Mouse (Mus musculus) MEL (cell line): ENCODE results near the gene Smad6. TPM values are rescaled to one million over a fixed set of nuclear protein-coding genes. Genes with fewer than 3 reads are reported as not detected.

Source experiments
- DNase-seq: peaks from one replicate; pipeline ENCODE4 v3.0.0; 2011; ENCODE audit warnings: low read depth, low spot score
- H3K27ac ChIP-seq: 2 replicates; pipeline ENCODE4 v1.5.1; 2012; ENCODE audit warnings: low read depth, mild to moderate bottlenecking, control low read depth, low read length, moderate library complexity; ENCODE audit not compliant: control insufficient read depth
- H3K27me3 ChIP-seq, 2 experiments: fragments of 150-350 bp in 1 of 2; sonication (generic) in 1 of 2; 2 replicates each; pipeline ENCODE4 v1.6.1; 2012; ENCODE audit warnings: low read length in 2 of 2, mild to moderate bottlenecking in 2 of 2, improper control_type of control experiment in 1 of 2, moderate library complexity in 1 of 2; ENCODE audit not compliant: insufficient read depth in 2 of 2, control insufficient read depth in 1 of 2
- H3K36me3 ChIP-seq, 2 experiments: 2 replicates each; pipeline ENCODE4 v1.6.1; 2012 to 2014; ENCODE audit warnings: low read length in 2 of 2, improper control_type of control experiment in 1 of 2, inconsistent platforms in 1 of 2, mild to moderate bottlenecking in 1 of 2; ENCODE audit not compliant: insufficient read depth in 2 of 2, control insufficient read depth in 1 of 2
- H3K4me1 ChIP-seq, 2 experiments: fragments of 150-350 bp in 1 of 2; sonication (generic) in 1 of 2; 2 replicates each; pipeline ENCODE4 v1.6.1; 2012; ENCODE audit warnings: low read length in 2 of 2, improper control_type of control experiment in 1 of 2, mild to moderate bottlenecking in 1 of 2; ENCODE audit not compliant: insufficient read depth in 2 of 2, control insufficient read depth in 1 of 2
- H3K4me3 ChIP-seq, 2 experiments: fragments of 150-350 bp in 1 of 2; sonication (generic) in 1 of 2; 2 replicates each; pipeline ENCODE4 v1.5.1; 2012; ENCODE audit warnings: low read depth in 2 of 2, low read length in 2 of 2, mild to moderate bottlenecking in 2 of 2, moderate library complexity in 2 of 2, control low read depth in 1 of 2, improper control_type of control experiment in 1 of 2; ENCODE audit not compliant: control insufficient read depth in 1 of 2, insufficient read depth in 1 of 2
- H3K79me2 ChIP-seq: 2 replicates; pipeline ENCODE4 v1.6.1; 2012; ENCODE audit warnings: mild to moderate bottlenecking, low read length, moderate library complexity; ENCODE audit not compliant: control insufficient read depth, poor library complexity, insufficient read depth
- H3K9ac ChIP-seq: 2 replicates; pipeline ENCODE4 v1.6.1; 2012; ENCODE audit warnings: low read depth, mild to moderate bottlenecking, control low read depth, low read length, moderate library complexity; ENCODE audit not compliant: control insufficient read depth, poor library complexity, severe bottlenecking
- H3K9me3 ChIP-seq: fragments of 150-350 bp; sonication (generic); replicated peaks from 2 replicates; pipeline ENCODE4 v1.6.1; 2012; ENCODE audit warnings: mild to moderate bottlenecking, low read length, improper control_type of control experiment, moderate library complexity; ENCODE audit not compliant: insufficient read depth
- CHD1 ChIP-seq: IDR thresholded peaks from 2 replicates; pipeline ENCODE4 v1.6.1; 2012; ENCODE audit warnings: low read depth, mild to moderate bottlenecking, inconsistent platforms, low read length, improper control_type of control experiment
- CTCF ChIP-seq, 3 experiments: IDR thresholded peaks in 2 of 3; conservative IDR thresholded peaks in 1 of 3; 2 replicates each; pipeline ENCODE4 v1.5.1; 2011 to 2012; ENCODE audit warnings: low read length in 3 of 3, low read depth in 2 of 3, mild to moderate bottlenecking in 2 of 3, improper control_type of control experiment in 1 of 3, inconsistent platforms in 1 of 3, mixed read lengths in 1 of 3, moderate library complexity in 1 of 3; ENCODE audit not compliant: control insufficient read depth in 1 of 3, insufficient read depth in 1 of 3, poor library complexity in 1 of 3, severe bottlenecking in 1 of 3
- ELF1 ChIP-seq: IDR thresholded peaks from 2 replicates; pipeline ENCODE4 v1.6.1; 2014; ENCODE audit warnings: low read depth, mild to moderate bottlenecking, inconsistent platforms, low read length, improper control_type of control experiment, moderate library complexity
- GABPA ChIP-seq: IDR thresholded peaks from 2 replicates; pipeline ENCODE4 v1.6.1; 2012; ENCODE audit warnings: low read depth, mild to moderate bottlenecking, inconsistent platforms, low read length, improper control_type of control experiment, moderate library complexity
- GATA1 ChIP-seq: IDR thresholded peaks from 2 replicates; pipeline ENCODE4 v1.6.1; 2011; ENCODE audit warnings: low read depth, low read length, improper control_type of control experiment
- HCFC1 ChIP-seq: IDR thresholded peaks from 2 replicates; pipeline ENCODE4 v1.6.1; 2012; ENCODE audit warnings: low read depth, mild to moderate bottlenecking, inconsistent platforms, low read length, improper control_type of control experiment, moderate library complexity
- MAX ChIP-seq: IDR thresholded peaks from 2 replicates; pipeline ENCODE4 v1.6.1; 2011; ENCODE audit warnings: low read length, improper control_type of control experiment
- MAZ ChIP-seq: IDR thresholded peaks from 2 replicates; pipeline ENCODE4 v1.6.1; 2012; ENCODE audit warnings: low read depth, mild to moderate bottlenecking, inconsistent platforms, low read length, improper control_type of control experiment
- NELFE ChIP-seq: IDR thresholded peaks from 2 replicates; pipeline ENCODE4 v1.6.1; 2011; ENCODE audit warnings: low read depth, low read length, improper control_type of control experiment
- NRF1 ChIP-seq: IDR thresholded peaks from 2 replicates; pipeline ENCODE4 v1.6.1; 2014; ENCODE audit warnings: low read depth, mild to moderate bottlenecking, inconsistent platforms, low read length, improper control_type of control experiment, moderate library complexity; ENCODE audit not compliant: poor library complexity, insufficient read depth, severe bottlenecking
- POLR2AphosphoS2 ChIP-seq: IDR thresholded peaks from 2 replicates; pipeline ENCODE4 v1.6.1; 2011; ENCODE audit warnings: low read length, improper control_type of control experiment
- POLR2AphosphoS5 ChIP-seq: IDR thresholded peaks from 2 replicates; pipeline ENCODE4 v1.6.1; 2012; ENCODE audit warnings: low read depth, borderline replicate concordance, mild to moderate bottlenecking, inconsistent platforms, low read length, moderate library complexity, mixed read lengths
- SIN3A ChIP-seq: IDR thresholded peaks from 2 replicates; pipeline ENCODE4 v1.6.1; 2012; ENCODE audit warnings: low read length, improper control_type of control experiment, inconsistent platforms
- SMC3 ChIP-seq: IDR thresholded peaks from 2 replicates; pipeline ENCODE4 v1.6.1; 2011; ENCODE audit warnings: low read depth, low read length, improper control_type of control experiment
- TBP ChIP-seq: IDR thresholded peaks from 2 replicates; pipeline ENCODE4 v1.8.0; 2011; ENCODE audit warnings: low read depth, low read length, improper control_type of control experiment
- USF2 ChIP-seq, 2 experiments: IDR thresholded peaks; 2 replicates each; pipeline ENCODE4 v1.6.1; 2011 to 2012; ENCODE audit warnings: improper control_type of control experiment in 2 of 2, low read length in 2 of 2, borderline replicate concordance in 1 of 2, inconsistent platforms in 1 of 2, low read depth in 1 of 2, mild to moderate bottlenecking in 1 of 2; ENCODE audit not compliant: insufficient read depth in 1 of 2
- ZKSCAN1 ChIP-seq: IDR thresholded peaks from 2 replicates; pipeline ENCODE4 v1.6.1; 2012; ENCODE audit warnings: low read depth, mild to moderate bottlenecking, inconsistent platforms, low read length, improper control_type of control experiment, moderate library complexity
- ZNF384 ChIP-seq: IDR thresholded peaks from 2 replicates; pipeline ENCODE4 v1.6.1; 2012; ENCODE audit warnings: low read depth, mild to moderate bottlenecking, inconsistent platforms, low read length, improper control_type of control experiment
- polyA plus RNA-seq, 2 experiments: library from polyadenylated mRNA; stranded (reverse) in 1 of 2; unstranded in 1 of 2; fragments of >175 nt in 1 of 2; fragments of >200 nt in 1 of 2; gene quantifications; 2 replicates each; pipeline versions ENCODE4 v1.2.1 to v1.2.4; 2012; ENCODE audit warnings: low replicate concordance in 2 of 2, low read depth in 1 of 2; ENCODE audit not compliant: insufficient read length in 2 of 2, insufficient read depth in 1 of 2, missing spikeins in 1 of 2
- total RNA-seq: library from RNA; depleted of rRNA; stranded (reverse); fragments of 300-350 nt; gene quantifications from 2 replicates; pipeline ENCODE4 v1.2.3, GENCODE M21; 2012

The Smad6 gene
- total and polyA plus RNA-seq, 3 experiments, result 2.2 to 3.9 TPM; not detected in 1

GRCm38 (mm10) chr9:63993256-63993655, 28.6 kb downstream of the Smad6 start:
- H3K4me3 ChIP-seq, result no peak overlapping the region
- H3K4me1 ChIP-seq, result peaks cover 5 to 19% of the 10 kb centered on the region in 2 experiments
- no peaks in the 10 kb centered on the region for H3K79me2 ChIP-seq
- H3K36me3 ChIP-seq, result peaks cover 0 to 13% of the 10 kb centered on the region in 2 experiments; a peak in 2 of 4 replicates
- no peaks in the 10 kb centered on the region for H3K27me3 ChIP-seq
- TF ChIP-seq ZNF384 (peak; percentile 55; the same call in 1 of the 2 replicates), SIN3A (no peak)
- TF ChIP-seq, all 39 proteins: peak for 1
- Histone ChIP-seq H3K9ac (no peak overlapping the region), H3K27ac (no peak overlapping the region), H3K9me3 (no peaks in the 10 kb centered on the region)
- no peak for DNase-seq

DNA sequence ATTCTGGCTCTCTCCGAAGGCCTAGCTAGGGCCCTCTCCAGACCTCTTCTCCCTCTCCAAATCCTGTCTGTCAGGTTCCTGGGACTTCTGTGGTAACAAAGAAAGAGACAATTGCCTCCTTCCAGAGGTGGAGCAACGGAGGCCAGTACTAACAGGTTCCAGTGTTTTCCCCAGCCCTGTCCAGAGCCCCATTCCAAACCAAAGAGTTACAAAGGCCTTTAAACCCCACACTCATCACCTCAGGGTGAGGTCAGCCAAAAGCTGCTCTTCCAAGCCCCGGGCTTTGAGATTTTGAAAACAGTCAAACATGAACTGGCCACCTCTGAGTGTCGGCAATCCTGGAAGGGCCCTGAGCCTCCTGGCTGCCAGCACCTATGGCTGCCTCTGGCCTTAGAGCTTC, 29.1 kb downstream of the Smad6 start:
- H3K79me2 ChIP-seq, result no peaks in the 10 kb centered on the region
- no peaks in the 10 kb centered on the region for H3K9me3 ChIP-seq
- no peak overlapping the region for H3K4me3 ChIP-seq
- peaks cover 0 to 13% of the 10 kb centered on the region in 2 experiments; a peak in 2 of 4 replicates for H3K36me3 ChIP-seq
- no peak overlapping the region for H3K9ac ChIP-seq
- no peak overlapping the region for H3K27ac ChIP-seq
- H3K27me3 ChIP-seq, result no peaks in the 10 kb centered on the region
- TF ChIP-seq POLR2AphosphoS5, result no peak
- TF ChIP-seq ELF1, result no peak
- TF ChIP-seq NELFE, result no peak
- no peak for TF ChIP-seq HCFC1
- TF ChIP-seq SMC3, result no peak
- TF ChIP-seq GABPA, result no peak
- no peak for TF ChIP-seq CHD1
- TF ChIP-seq TBP, result no peak
- TF ChIP-seq NRF1, result no peak
- TF ChIP-seq CTCF (IDR thresholded peaks at IDR 0.05 in 2 of 3, conservative IDR thresholded peaks at IDR 0.05 in 1 of 3; ENCODE audit: control insufficient read depth in 1 of 3, insufficient read depth in 1 of 3, low read depth in 2 of 3, low read length in 3 of 3, poor library complexity in 1 of 3, severe bottlenecking in 1 of 3), result no peak
- TF ChIP-seq MAX, result no peak
- no peak for TF ChIP-seq ZNF384
- no peak for TF ChIP-seq GATA1
- no peak for DNase-seq
- peaks cover 5 to 21% of the 10 kb centered on the region in 2 experiments for H3K4me1 ChIP-seq

DNA sequence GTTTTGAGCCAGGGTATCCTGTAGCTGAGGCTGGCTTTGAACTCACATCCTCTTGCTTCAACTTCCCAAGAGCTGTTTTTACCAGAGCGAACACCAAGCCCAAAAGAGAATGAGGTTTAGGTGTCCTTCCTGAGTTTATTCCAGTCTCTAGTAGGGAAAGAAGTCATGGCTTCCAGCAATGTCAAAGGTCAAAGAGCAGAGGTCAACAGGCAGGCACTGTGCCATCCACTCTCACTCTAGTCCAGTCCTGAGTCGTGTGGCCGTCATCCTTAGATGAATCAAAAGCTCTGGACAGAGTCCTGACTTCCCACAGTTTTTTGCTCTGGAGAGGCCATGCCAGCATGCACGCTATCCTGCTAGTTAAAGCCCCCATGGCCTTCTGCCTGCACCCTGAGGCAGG, 30.7 kb downstream of the Smad6 start:
- no peak overlapping the region for H3K27ac ChIP-seq
- no peaks in the 10 kb centered on the region for H3K79me2 ChIP-seq
- no peaks in the 10 kb centered on the region for H3K9me3 ChIP-seq
- H3K36me3 ChIP-seq, result peaks cover 0 to 13% of the 10 kb centered on the region in 2 experiments; a peak in 2 of 4 replicates
- H3K4me1 ChIP-seq, result peaks cover 5 to 21% of the 10 kb centered on the region in 2 experiments
- H3K9ac ChIP-seq, result no peak overlapping the region
- H3K4me3 ChIP-seq, result no peak overlapping the region
- no peaks in the 10 kb centered on the region for H3K27me3 ChIP-seq
- no peak for DNase-seq
- TF ChIP-seq USF2 (IDR thresholded peaks at IDR 0.05; ENCODE audit: borderline replicate concordance in 1 of 2, insufficient read depth in 1 of 2, low read depth in 1 of 2, low read length in 2 of 2) (no peak), POLR2AphosphoS2 (no peak), MAZ (no peak), SMC3 (no peak), NELFE (no peak), ZKSCAN1 (no peak)
